Mouse (Mus musculus): Measurements from ENCODE around the gene Vangl1. TPM values are rescaled to one million over a fixed set of nuclear protein-coding genes. Genes with fewer than 3 reads are reported as not detected.

Gene Vangl1
- polyA plus RNA-seq, 1 experiment from 2014 or later: 21.1 TPM

DNA sequence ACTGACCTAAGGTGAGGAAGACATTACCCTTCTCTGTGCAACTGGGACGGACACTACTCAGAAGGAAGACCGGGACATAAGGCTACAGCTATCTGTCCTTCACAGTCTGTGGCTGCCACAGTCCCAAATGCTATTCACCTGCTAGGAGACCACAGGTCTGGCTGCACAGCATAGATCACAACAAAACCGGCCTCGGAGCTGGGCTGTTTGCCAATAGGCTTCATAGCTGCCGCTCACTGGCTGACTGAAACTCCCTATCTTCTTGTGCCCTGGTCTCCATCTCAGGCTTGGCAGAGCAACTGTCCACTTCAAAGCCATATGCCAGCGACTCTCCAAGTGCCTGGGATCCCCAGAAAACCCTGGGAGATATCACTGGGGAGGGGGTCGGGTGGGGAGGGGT, 23.7 kb downstream of the Vangl1 start:
- H3K9ac ChIP-seq (replicated peaks; ENCODE audit: low read length): no peak overlapping the region
- peaks cover under 1% of the 10 kb centered on the region; the same call in 1 of the 2 replicates for H3K9me3 ChIP-seq (ENCODE audit: low read length)
- ATAC-seq (ENCODE audit: low FRiP score, low TSS enrichment): no peak
- no peak overlapping the region for H3K4me3 ChIP-seq (ENCODE audit: low read length)
- H3K4me2 ChIP-seq (replicated peaks; ENCODE audit: low read depth, low read length): no peak overlapping the region
- peaks cover 21% of the 10 kb centered on the region for H3K36me3 ChIP-seq (ENCODE audit: insufficient read depth, low read length)
- H3K27me3 ChIP-seq (ENCODE audit: insufficient read depth, low read length): no peaks in the 10 kb centered on the region
- no peak overlapping the region for H3K27ac ChIP-seq (ENCODE audit: low read length)
- 68% methylated on average over 7 of the region's 7 CpGs for WGBS
- peaks cover 14% of the 10 kb centered on the region for H3K4me1 ChIP-seq (ENCODE audit: insufficient read depth, low read length)

DNA sequence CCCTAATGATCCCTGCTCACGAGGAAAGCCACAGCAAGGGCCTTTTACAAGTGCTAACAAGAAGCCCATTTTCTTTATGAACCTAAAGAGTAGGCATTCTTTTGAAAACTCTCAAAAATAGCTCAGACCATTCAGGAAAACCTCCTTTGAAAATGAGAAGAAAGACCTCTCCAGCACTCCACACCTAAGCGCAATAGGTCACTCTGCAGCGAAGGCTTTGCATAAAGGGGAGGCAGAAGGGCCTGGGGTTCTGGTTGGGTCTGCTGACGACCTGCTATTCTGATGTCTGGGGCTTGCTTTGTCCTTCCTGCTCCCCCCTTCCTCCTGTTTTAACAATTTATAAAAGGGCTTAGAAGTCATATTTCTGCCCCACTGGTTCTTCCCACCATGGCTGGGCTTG, 24.6 kb downstream of the Vangl1 start:
- Histone ChIP-seq H3K27me3 (ENCODE audit: insufficient read depth, low read length) (no peaks in the 10 kb centered on the region), H3K9me3 (ENCODE audit: low read length) (no peaks in the 10 kb centered on the region), H3K4me1 (ENCODE audit: insufficient read depth, low read length) (peaks cover 16% of the 10 kb centered on the region), H3K4me2 (replicated peaks; ENCODE audit: low read depth, low read length) (no peak overlapping the region), H3K9ac (replicated peaks; ENCODE audit: low read length) (no peak overlapping the region), H3K4me3 (ENCODE audit: low read length) (no peak overlapping the region), H3K27ac (ENCODE audit: low read length) (no peak overlapping the region), H3K36me3 (ENCODE audit: insufficient read depth, low read length) (peaks cover 19% of the 10 kb centered on the region)
- 89% methylated on average over 4 of the region's 4 CpGs for WGBS
- no peak for ATAC-seq (ENCODE audit: low FRiP score, low TSS enrichment)

DNA sequence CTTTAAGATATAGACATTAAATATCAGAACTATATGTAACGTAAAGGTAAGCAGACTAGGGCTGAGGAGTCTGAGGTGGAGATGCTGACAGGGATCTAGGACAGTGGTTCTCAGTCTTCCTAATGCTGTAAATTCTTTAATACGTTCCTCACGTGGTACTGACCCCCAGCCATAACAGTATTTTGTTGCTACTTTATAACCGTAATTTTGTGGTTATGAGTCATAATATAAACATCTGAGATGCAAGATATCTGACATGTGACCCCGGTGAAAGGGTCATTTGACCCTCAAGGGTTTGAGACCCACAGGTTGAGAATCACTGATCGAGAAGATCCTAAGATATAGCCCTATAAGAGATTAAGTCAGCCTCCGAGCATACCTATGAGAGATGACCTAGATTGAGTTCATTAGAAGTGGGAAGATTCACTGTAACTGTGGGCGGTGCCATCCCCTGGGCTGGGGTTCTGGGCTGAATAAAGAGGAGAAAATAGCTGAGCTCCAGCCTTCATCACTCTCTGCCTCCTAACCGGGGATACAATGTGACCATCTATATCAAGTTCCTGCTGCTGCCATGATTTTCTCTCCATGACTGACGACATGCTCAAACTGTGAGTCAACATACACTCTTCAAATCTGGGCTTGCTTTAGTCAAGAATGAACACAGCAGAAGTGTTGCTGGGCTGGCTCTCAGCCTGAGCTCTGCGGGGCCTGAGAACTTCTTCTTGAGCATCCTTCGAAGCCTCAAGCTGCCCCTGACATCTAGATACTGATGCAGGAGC, 26.5 kb downstream of the Vangl1 start:
- H3K4me1 ChIP-seq (ENCODE audit: insufficient read depth, low read length): peaks cover 12% of the 10 kb centered on the region
- no peak overlapping the region for H3K9ac ChIP-seq (replicated peaks; ENCODE audit: low read length)
- no peaks in the 10 kb centered on the region for H3K9me3 ChIP-seq (ENCODE audit: low read length)
- no peak overlapping the region for H3K4me3 ChIP-seq (ENCODE audit: low read length)
- H3K27me3 ChIP-seq (ENCODE audit: insufficient read depth, low read length): no peaks in the 10 kb centered on the region
- 94% methylated on average over 12 of the region's 12 CpGs for WGBS
- no peak overlapping the region for H3K4me2 ChIP-seq (replicated peaks; ENCODE audit: low read depth, low read length)
- no peak for ATAC-seq (ENCODE audit: low FRiP score, low TSS enrichment)
- peaks cover 10% of the 10 kb centered on the region for H3K36me3 ChIP-seq (ENCODE audit: insufficient read depth, low read length)
- H3K27ac ChIP-seq (ENCODE audit: low read length): no peak overlapping the region

- 42% methylated on average over 5 of the region's 5 CpGs for WGBS
These were observed 28.4 kb downstream of the Vangl1 start for GRCm38 (mm10) chr3:102176116-102176515.

DNA sequence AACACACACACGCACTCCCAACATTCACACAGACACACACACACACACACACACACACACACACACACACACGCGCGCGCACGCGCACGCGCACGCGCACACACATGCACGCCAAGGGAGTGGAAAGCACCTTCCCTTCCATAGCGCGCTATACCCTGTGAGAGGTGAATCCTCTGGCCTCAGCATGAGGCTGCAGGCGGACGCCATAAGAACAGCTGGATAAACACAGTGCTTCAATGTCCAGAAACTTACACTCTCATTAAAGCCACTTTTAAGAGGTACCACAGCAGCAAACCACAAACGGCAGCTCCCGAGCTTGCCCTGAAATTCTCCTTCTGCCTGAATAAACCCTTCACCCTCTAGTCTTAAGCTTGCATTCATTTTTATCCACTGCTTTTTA, 28.8 kb downstream of the Vangl1 start:
- no peak for ATAC-seq (ENCODE audit: low FRiP score, low TSS enrichment)
- Histone ChIP-seq H3K4me1 (ENCODE audit: insufficient read depth, low read length) (peaks cover 12% of the 10 kb centered on the region), H3K9me3 (ENCODE audit: low read length) (no peaks in the 10 kb centered on the region), H3K4me2 (replicated peaks; ENCODE audit: low read depth, low read length) (no peak overlapping the region), H3K36me3 (ENCODE audit: insufficient read depth, low read length) (0 out of 2 replicates have a peak, but pooled peaks cover 5% of the 10 kb centered on the region), H3K9ac (replicated peaks; ENCODE audit: low read length) (no peak overlapping the region), H3K27ac (ENCODE audit: low read length) (peak overlapping the region; percentile 61), H3K4me3 (ENCODE audit: low read length) (no peak overlapping the region), H3K27me3 (ENCODE audit: insufficient read depth, low read length) (no peaks in the 10 kb centered on the region)
- WGBS: 67% methylated on average over 18 of the region's 18 CpGs

More at GRCm38 (mm10) chr3:102176116-102176515, 28.4 kb downstream of the Vangl1 start:
- H3K9ac ChIP-seq (replicated peaks; ENCODE audit: low read length): no peak overlapping the region
- H3K36me3 ChIP-seq (ENCODE audit: insufficient read depth, low read length): peaks cover 5% of the 10 kb centered on the region; the same call in 1 of the 2 replicates
- H3K27me3 ChIP-seq (ENCODE audit: insufficient read depth, low read length): no peaks in the 10 kb centered on the region
- H3K4me2 ChIP-seq (replicated peaks; ENCODE audit: low read depth, low read length): no peak overlapping the region
- ATAC-seq (ENCODE audit: low FRiP score, low TSS enrichment): peak; percentile 53; the same call in 1 of the 2 replicates
- no peaks in the 10 kb centered on the region for H3K9me3 ChIP-seq (ENCODE audit: low read length)
- H3K4me3 ChIP-seq (ENCODE audit: low read length): no peak overlapping the region
- peaks cover 12% of the 10 kb centered on the region for H3K4me1 ChIP-seq (ENCODE audit: insufficient read depth, low read length)
- peak overlapping the region; percentile 61 for H3K27ac ChIP-seq (ENCODE audit: low read length)

DNA sequence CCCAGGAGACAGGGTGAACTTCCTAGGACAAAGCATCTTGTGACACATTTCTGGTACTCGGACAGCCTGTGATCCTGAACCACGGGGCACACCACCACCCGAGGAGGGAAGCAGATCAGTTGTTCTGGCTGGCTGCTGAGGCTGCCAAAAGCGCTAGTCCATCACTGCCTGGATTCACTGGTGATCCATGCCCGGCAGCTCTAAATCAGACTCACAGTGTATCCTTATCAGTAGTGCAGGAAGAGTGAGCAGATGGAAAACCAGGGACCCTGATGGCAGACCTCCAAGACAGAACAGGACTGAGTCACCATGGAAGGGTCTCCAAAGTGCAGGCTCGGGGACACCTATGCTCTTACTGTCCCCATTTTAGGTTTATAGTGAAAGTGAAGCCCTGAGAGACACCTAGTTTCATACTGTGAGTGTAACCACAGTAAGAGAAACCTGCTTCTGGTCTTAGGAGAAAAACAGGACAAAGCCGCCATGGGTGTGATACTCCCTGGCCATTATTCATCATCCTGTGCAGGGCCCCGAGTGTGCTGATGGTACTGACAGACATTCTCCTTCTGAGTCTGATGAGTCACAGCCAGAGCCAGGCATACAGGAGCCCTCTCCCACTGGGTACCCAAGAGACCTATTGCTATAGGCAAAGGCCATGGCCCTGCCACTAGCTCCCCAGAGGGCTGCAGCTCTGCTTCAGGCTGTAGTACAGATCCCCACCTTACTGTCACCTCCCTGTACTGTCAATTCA, 30.2 kb downstream of the Vangl1 start:
- ATAC-seq (ENCODE audit: low FRiP score, low TSS enrichment): 0 out of 2 replicates have a peak, but pooled peaks have one; percentile 31
- Histone ChIP-seq H3K9me3 (ENCODE audit: low read length) (no peaks in the 10 kb centered on the region), H3K9ac (replicated peaks; ENCODE audit: low read length) (no peak overlapping the region), H3K4me3 (ENCODE audit: low read length) (no peak overlapping the region), H3K36me3 (ENCODE audit: insufficient read depth, low read length) (0 out of 2 replicates have a peak, but pooled peaks cover 5% of the 10 kb centered on the region), H3K27ac (ENCODE audit: low read length) (no peak overlapping the region), H3K4me2 (replicated peaks; ENCODE audit: low read depth, low read length) (no peak overlapping the region), H3K27me3 (ENCODE audit: insufficient read depth, low read length) (no peaks in the 10 kb centered on the region), H3K4me1 (ENCODE audit: insufficient read depth, low read length) (peaks cover 20% of the 10 kb centered on the region)
- 55% methylated on average over 8 of the region's 8 CpGs for WGBS

- ATAC-seq (ENCODE audit: low FRiP score, low TSS enrichment): peak; percentile 86
- H3K4me3 ChIP-seq (ENCODE audit: low read length): no peak overlapping the region
- no peak overlapping the region for H3K4me2 ChIP-seq (replicated peaks; ENCODE audit: low read depth, low read length)
- H3K9me3 ChIP-seq (ENCODE audit: low read length): no peaks in the 10 kb centered on the region
- no peaks in the 10 kb centered on the region for H3K27me3 ChIP-seq (ENCODE audit: insufficient read depth, low read length)
- H3K36me3 ChIP-seq (ENCODE audit: insufficient read depth, low read length): peaks cover 7% of the 10 kb centered on the region; the same call in 1 of the 2 replicates
- peaks cover 29% of the 10 kb centered on the region for H3K4me1 ChIP-seq (ENCODE audit: insufficient read depth, low read length)
- peak overlapping the region; percentile 16; the same call in 1 of the 2 replicates for H3K27ac ChIP-seq (ENCODE audit: low read length)
- WGBS: 52% methylated on average over 13 of the region's 13 CpGs
- no peak overlapping the region for H3K9ac ChIP-seq (replicated peaks; ENCODE audit: low read length)
These were observed 35.1 kb downstream of the Vangl1 start for GRCm38 (mm10) chr3:102169197-102169905.

- H3K4me3 ChIP-seq (ENCODE audit: low read length): no peak overlapping the region
- H3K36me3 ChIP-seq (ENCODE audit: insufficient read depth, low read length): peaks cover 21% of the 10 kb centered on the region
- WGBS: 35% methylated on average over 10 of the region's 10 CpGs
- H3K9me3 ChIP-seq (ENCODE audit: low read length): no peaks in the 10 kb centered on the region
- H3K27ac ChIP-seq (ENCODE audit: low read length): no peak overlapping the region; the same call in 1 of the 2 replicates
- no peak overlapping the region for H3K4me2 ChIP-seq (replicated peaks; ENCODE audit: low read depth, low read length)
- no peak for ATAC-seq (ENCODE audit: low FRiP score, low TSS enrichment)
- no peak overlapping the region for H3K9ac ChIP-seq (replicated peaks; ENCODE audit: low read length)
- peaks cover 29% of the 10 kb centered on the region for H3K4me1 ChIP-seq (ENCODE audit: insufficient read depth, low read length)
- H3K27me3 ChIP-seq (ENCODE audit: insufficient read depth, low read length): no peaks in the 10 kb centered on the region
These were observed 36.8 kb downstream of the Vangl1 start for GRCm38 (mm10) chr3:102167555-102168210.

- H3K27ac ChIP-seq (ENCODE audit: low read length): no peak overlapping the region
- no peak overlapping the region for H3K4me3 ChIP-seq (ENCODE audit: low read length)
- H3K9me3 ChIP-seq (ENCODE audit: low read length): no peaks in the 10 kb centered on the region
- no peaks in the 10 kb centered on the region for H3K27me3 ChIP-seq (ENCODE audit: insufficient read depth, low read length)
- WGBS: 85% methylated on average over 8 of the region's 8 CpGs
- H3K36me3 ChIP-seq (ENCODE audit: insufficient read depth, low read length): peaks cover 26% of the 10 kb centered on the region
- no peak overlapping the region for H3K4me2 ChIP-seq (replicated peaks; ENCODE audit: low read depth, low read length)
- ATAC-seq (ENCODE audit: low FRiP score, low TSS enrichment): no peak
- peaks cover 29% of the 10 kb centered on the region for H3K4me1 ChIP-seq (ENCODE audit: insufficient read depth, low read length)
- H3K9ac ChIP-seq (replicated peaks; ENCODE audit: low read length): no peak overlapping the region
These were observed 37.7 kb downstream of the Vangl1 start for GRCm38 (mm10) chr3:102166794-102167193.

Data from kidney, embryonic 16.5 days (tissue).